Comparison of ENCODE assay signal across 18 mouse cellular contexts in genomic region chr5:17426930-17427329, GRCm38 (mm10). TPM values are rescaled to one million over a fixed set of nuclear protein-coding genes. Genes with fewer than 3 reads are reported as not detected.
"Had no signal": no experiment of that assay in that cellular context is flagged by ENCODE, and none has a peak within 500 bp of the region (broad histone marks: within the 10 kb centered on the region; RNA-seq: fewer than 3 reads in every experiment).

No protein-coding gene starts in this region.

- H3K9ac ChIP-seq: hindbrain, embryonic 15.5 days; limb, embryonic 15.5 days; liver, embryonic 14.5 days; midbrain, embryonic 12.5 days had no signal

- H3K4me3 ChIP-seq: hindbrain, embryonic 15.5 days; left cerebral cortex, adult 2 months; limb, embryonic 15.5 days; midbrain, embryonic 12.5 days had no signal

- H3K4me1 ChIP-seq: hindbrain, embryonic 15.5 days; limb, embryonic 15.5 days; midbrain, embryonic 12.5 days had no signal

- H3K4me2 ChIP-seq: hindbrain, embryonic 15.5 days; limb, embryonic 15.5 days; midbrain, embryonic 12.5 days had no signal

- DNase-seq: lung, adult 18-20 months; right cerebral cortex, postnatal 14 days; thymus, postnatal 36 days had no signal

- H3K9me3 ChIP-seq: hindbrain, embryonic 15.5 days; limb, embryonic 15.5 days; midbrain, embryonic 12.5 days had no signal

- H3K27ac ChIP-seq: hindbrain, embryonic 15.5 days; left cerebral cortex, adult 2 months; limb, embryonic 15.5 days; liver, embryonic 14.5 days; midbrain, embryonic 12.5 days had no signal

- H3K36me3 ChIP-seq: hindbrain, embryonic 15.5 days; limb, embryonic 15.5 days; midbrain, embryonic 12.5 days had no signal

- H3K27me3 ChIP-seq: hindbrain, embryonic 15.5 days; limb, embryonic 15.5 days; midbrain, embryonic 12.5 days had no signal

RNA-seq across cellular contexts. Expression of gene Speer4f1, which starts 49.0 kb away (rescaled TPM):
- total RNA-seq: layer of hippocampus, postnatal 25 days; left cerebral cortex, adult 2 months; left cerebral cortex, postnatal 25 days; megakaryocyte-erythroid progenitor cell, adult 5-6 weeks; midbrain, postnatal 0 days had no signal
- polyA plus RNA-seq: hindbrain, embryonic 15.5 days; limb, embryonic 11.5 days; limb, embryonic 15.5 days; liver, embryonic 14.5 days; lung, embryonic 16.5 days; midbrain, embryonic 12.5 days; midbrain, postnatal 0 days; neural tube, embryonic 14.5 days; spleen, adult 2 months; stomach, embryonic 16.5 days; thymus, postnatal 0 days had no signal

RNA-seq across cellular contexts. Expression of gene Speer4f2, which starts 54.0 kb away (rescaled TPM):
- total RNA-seq: layer of hippocampus, postnatal 25 days; left cerebral cortex, adult 2 months; left cerebral cortex, postnatal 25 days; megakaryocyte-erythroid progenitor cell, adult 5-6 weeks; midbrain, postnatal 0 days had no signal
- polyA plus RNA-seq: hindbrain, embryonic 15.5 days; limb, embryonic 11.5 days; limb, embryonic 15.5 days; liver, embryonic 14.5 days; lung, embryonic 16.5 days; midbrain, embryonic 12.5 days; midbrain, postnatal 0 days; neural tube, embryonic 14.5 days; spleen, adult 2 months; stomach, embryonic 16.5 days; thymus, postnatal 0 days had no signal
